Mouse (Mus musculus) cerebellum, postnatal 10 days (tissue): ENCODE measurements at regions not wholly inside any gene's neighbourhood (a gene's known extent, or its start where the extent isn't known, plus 50 kb on each side); places are given as distances from the start of the nearest gene placed in this dataset.

Experiments used
- DNase-seq, 2 experiments: peaks; one replicate each; pipeline ENCODE4 v3.0.0; 2021; ENCODE audit warnings: mixed read lengths in 2 of 2

DNA sequence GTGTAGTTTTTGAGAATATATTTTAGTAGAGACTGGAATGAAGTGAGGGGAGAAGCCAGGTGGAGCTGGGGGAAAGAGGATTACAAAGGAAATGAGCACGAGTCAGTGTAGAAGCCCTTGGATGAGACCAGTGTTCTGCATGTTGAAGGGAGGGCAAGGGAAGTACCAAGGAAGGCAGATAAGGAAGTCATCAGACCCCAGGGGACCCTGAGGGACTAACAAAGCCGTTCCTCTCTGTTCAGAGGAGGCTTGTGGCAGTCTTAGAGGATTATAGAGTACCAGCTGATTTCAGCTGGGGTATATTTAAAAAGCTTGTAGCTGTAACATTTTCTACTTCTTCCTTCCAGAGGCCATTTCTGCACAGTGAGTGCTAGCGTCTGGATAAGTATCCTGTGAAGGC lies 56.7 kb upstream of the Igsf9b start:
- no peak for DNase-seq

DNA sequence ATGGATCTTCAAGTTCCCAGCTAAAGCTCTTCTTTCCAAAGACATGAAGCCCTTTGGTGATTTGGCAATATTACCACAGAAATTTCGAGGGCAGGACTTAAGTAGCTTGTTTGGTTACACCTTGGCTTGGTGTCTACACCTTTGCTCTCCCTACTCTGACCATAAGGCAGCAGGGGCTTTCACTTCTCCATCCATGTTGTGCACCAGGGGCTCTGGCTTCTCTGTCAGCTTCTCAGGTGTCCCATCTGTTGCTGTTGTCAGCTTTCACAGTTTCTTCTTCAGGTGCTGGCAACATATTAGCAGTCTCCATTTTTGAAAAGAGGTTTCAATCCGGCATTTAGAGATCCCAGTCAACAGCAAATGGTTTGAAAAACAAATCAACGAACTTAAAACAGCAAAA lies 58.1 kb upstream of the Igsf9b start:
- DNase-seq, result no peak

DNA sequence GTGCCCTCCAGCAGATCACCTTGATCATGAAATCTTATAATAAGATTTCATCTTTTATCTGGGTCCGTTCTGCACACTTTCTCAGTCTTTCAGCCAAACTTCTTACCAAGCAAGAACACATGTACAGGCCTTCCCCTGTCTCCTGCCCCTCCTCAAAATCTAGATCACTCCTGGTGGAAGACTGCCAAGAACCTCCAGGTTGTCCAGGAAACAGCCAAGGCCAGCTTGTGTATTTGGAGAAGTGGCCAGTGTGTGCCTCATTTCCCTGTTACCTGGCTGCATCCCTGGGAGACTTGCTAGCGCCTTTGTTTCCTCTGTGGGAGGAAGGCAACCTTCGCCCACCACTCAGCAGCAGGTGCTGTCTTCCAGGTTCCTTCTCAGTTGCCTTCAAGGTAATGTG lies 58.5 kb upstream of the Igsf9b start:
- DNase-seq, result peak; percentile 71 to 76

DNA sequence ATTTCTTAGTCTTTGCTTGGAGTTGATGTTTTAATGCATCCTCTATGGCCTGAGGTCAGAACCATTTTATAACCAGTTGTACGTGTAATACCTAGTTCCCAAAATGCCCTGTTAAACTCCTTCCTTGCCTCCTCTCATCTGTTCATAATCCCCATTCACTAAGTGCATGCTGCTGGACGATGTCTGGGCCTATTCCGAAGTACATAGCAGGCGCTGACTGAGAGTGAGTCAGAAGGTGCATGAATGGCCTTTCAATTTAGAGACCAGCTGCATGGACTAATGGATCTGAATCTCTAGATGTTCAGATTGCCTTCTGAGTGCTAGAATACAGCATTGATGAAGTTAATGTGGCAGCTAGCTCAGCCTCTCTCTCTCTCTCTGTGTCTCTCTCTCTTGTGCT lies 66.3 kb upstream of the Igsf9b start:
- no peak for DNase-seq

DNA sequence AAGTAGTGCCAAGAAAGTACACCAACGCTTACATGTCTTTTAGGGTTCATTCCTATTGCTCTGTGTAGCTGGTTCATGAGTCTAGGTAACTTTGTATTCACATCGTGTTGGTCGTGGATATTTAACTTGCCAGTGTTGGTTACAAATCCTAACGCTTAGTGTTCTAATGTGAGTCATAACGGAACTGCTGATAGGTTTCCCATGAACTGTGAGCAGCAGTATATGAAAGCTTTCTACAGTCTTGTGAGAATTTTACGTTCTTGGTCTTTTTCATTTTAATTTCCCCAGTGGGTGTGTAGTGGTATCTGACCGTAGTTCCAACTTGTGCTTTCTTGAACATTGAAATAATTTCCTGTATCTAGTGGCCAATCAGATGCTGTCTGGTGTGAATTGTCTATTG lies 71.5 kb upstream of the Igsf9b start:
- DNase-seq, result no peak

DNA sequence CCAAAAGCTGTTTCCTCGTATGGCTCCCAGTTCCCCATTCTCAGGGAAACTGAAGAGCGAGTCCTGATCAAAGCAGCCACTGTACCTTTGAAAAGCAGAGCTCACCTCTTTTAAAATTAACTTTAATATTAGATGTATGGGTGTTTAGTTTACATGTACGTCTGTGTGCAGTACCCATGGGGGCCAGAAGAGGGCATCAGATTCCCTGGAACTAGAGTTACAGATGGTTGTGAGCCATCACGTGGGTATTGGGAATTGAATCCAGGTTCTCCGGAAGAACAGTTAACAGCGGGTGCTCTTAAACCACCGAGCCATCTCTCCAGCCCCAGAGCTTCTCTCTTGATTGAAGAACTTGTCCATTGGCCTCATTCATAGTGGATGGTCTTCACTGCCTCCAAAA lies 66.0 kb upstream of the Jam3 start:
- DNase-seq, result peak; percentile 41 to 59

DNA sequence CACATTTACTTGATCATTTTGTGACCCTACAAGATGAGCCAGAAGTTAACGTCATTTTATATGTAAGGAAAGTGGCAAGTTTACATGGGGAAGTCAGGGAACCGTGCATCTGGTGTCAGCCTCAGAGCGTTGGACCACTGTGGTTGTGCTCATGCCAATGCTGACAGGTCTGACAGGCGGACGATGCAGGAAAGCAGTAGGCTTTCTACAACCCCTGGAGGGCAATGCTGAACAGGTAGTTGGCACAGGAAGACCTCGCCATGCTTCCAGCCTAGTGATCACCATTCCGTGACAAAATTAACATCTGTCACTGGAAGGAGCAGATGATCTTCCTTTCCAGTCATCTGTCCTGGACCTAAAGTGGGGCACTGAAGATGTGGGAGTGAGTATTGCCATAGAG lies 60.8 kb upstream of the Jam3 start:
- peak; percentile 59 to 76 for DNase-seq

DNA sequence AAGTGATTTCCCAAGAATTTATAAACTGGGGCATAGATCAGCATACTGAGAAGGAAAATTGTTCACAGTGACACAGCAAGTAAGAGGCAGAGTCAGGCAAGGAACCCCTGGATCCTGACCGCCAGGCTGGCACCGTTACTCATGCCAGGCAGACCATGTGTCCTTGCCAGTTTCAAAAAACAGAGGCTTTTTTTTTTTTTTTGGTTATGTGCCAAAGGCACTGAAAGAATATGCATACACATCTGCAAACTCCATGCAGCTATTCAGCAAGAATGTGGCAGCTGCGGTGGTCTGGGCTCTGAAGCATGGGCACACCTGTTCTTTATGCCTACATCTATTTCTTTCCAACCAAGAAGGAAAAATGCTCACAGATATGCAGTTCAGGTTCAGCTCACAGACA lies 58.8 kb upstream of the Jam3 start:
- DNase-seq, result no peak

DNA sequence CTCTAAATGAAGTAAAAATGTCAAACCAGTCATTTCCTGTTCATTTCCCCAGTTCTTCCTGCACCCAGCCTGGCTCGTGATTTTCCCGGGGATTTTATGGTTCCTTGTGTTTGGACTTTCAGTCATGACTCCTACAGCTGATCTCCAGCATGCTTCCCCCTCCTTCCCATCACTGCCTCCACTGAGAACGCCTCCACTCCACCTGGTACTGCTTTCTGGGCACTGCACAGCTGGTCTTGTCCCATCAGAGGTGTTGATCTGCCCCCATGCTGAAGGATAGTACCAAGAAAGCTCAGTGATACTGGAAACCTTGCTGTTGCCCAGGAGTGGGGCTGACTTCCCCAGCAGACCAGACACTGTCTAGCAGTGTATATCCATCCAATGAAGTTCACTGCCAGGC lies 53.6 kb upstream of the Jam3 start:
- no peak for DNase-seq
